Mouse (Mus musculus) bone marrow, adult 2 months (tissue): Measurements from ENCODE around the gene Cadm2.

Source experiments
- CTCF ChIP-seq: fragments of 200-500 bp; IDR thresholded peaks from 2 replicates; pipeline ENCODE4 v1.5.1; 2011; ENCODE audit warnings: low read length, control low read depth; ENCODE audit not compliant: control insufficient read depth, insufficient read depth
- POLR2A ChIP-seq: fragments of 200-500 bp; IDR thresholded peaks from 2 replicates; pipeline ENCODE4 v1.6.1; 2011; ENCODE audit warnings: low read depth, mild to moderate bottlenecking, control low read depth, low read length, borderline replicate concordance; ENCODE audit not compliant: control insufficient read depth

GRCm38 (mm10) chr16:66769545-66769944 lies 851.2 kb downstream of the Cadm2 start:
- TF ChIP-seq CTCF = no peak
- no peak for TF ChIP-seq POLR2A
